Mouse (Mus musculus): ENCODE measurements at regions not wholly inside any gene's neighbourhood (a gene's known extent, or its start where the extent isn't known, plus 50 kb on each side); places are given as distances from the start of the nearest gene placed in this dataset.

DNA sequence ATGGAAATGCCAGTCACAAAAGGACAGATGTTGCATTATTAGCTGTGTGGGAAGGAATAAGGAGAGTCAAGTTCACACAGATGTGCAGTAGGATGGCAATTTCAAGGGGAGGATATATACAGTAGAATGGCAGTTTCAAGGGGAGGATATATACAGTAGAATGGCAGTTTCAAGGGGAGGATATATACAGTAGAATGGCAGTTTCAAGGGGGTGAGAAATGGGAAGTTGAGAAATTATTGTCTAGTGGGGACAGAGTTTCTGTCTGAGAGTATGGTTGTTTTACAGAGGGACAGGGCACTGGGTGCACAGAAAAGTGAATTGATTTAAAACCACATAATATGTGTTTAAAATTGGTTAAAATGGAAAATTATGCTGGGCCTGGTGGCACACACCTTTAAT lies 54.8 kb upstream of the Scel start:
- no peak overlapping the region for H3K27ac ChIP-seq (ENCODE audit: low read depth, low read length)
- no peak overlapping the region for H3K9ac ChIP-seq (ENCODE audit: low read depth, low read length)
- H3K4me2 ChIP-seq (replicated peaks; ENCODE audit: low read depth) = no peak overlapping the region
- H3K9me3 ChIP-seq (ENCODE audit: control insufficient read depth) = no peaks in the 10 kb centered on the region
- no peak for TF ChIP-seq CTCF (IDR thresholded peaks at IDR 0.05; ENCODE audit: low read depth)
- no peak for ATAC-seq
- no peaks in the 10 kb centered on the region for H3K36me3 ChIP-seq (ENCODE audit: control insufficient read depth, insufficient read depth)
- no peak overlapping the region for H3K4me3 ChIP-seq (ENCODE audit: low read depth, low read length)
- no peaks in the 10 kb centered on the region for H3K4me1 ChIP-seq (replicated peaks; ENCODE audit: control insufficient read depth, insufficient read depth, low read length)
- H3K27me3 ChIP-seq (replicated peaks; ENCODE audit: control insufficient read depth, insufficient read depth, low read length) = no peaks in the 10 kb centered on the region

DNA sequence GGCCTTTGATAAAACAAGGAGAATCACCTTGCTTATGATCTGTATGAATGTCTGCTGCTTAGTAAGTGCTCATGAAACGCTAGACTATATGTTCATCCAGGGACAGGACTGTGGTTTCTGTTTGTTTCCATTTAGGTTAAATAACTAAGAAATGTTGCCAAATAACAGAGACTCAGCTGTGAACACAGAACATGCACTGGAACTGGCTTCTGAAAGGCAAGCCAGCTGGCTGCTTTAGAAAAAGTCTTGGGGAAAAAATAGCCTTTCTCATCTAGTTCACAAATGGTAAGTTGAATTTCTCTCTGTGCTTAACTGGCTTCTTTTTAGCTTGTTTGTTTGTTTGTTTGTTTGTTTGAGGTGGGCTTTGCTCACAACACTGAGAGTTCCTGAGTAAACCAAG lies 57.0 kb upstream of the Scel start:
- Histone ChIP-seq H3K4me2 (replicated peaks; ENCODE audit: low read depth) (no peak overlapping the region), H3K36me3 (ENCODE audit: control insufficient read depth, insufficient read depth) (no peaks in the 10 kb centered on the region), H3K4me1 (replicated peaks; ENCODE audit: control insufficient read depth, insufficient read depth, low read length) (no peaks in the 10 kb centered on the region), H3K4me3 (ENCODE audit: low read depth, low read length) (no peak overlapping the region), H3K27me3 (replicated peaks; ENCODE audit: control insufficient read depth, insufficient read depth, low read length) (no peaks in the 10 kb centered on the region), H3K9ac (ENCODE audit: low read depth, low read length) (no peak overlapping the region), H3K27ac (ENCODE audit: low read depth, low read length) (no peak overlapping the region), H3K9me3 (ENCODE audit: control insufficient read depth) (no peaks in the 10 kb centered on the region)
- ATAC-seq = no peak
- TF ChIP-seq CTCF (IDR thresholded peaks at IDR 0.05; ENCODE audit: low read depth) = no peak
- 60% methylated on average over 1 of the region's 1 CpGs for WGBS

DNA sequence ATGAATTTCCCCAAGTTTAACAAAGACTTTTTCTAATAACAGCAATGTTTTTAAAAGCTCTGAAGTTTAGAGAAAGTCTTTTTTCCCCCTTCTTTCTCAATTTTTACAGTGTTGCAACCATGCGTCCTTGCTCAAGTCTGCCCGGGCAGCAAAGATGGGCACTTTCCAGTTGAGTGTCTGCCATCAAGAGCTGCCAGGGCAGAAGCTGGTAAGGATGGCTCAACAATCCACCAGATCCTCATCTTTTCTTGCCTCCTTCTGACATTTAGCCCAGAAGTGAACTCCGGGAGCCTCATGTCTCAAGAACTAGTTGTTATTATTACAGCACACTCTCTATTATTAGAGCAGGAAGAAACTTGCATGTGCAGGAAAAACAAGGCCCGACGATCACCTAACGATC lies 62.4 kb upstream of the Scel start:
- no peak for TF ChIP-seq CTCF (IDR thresholded peaks at IDR 0.05; ENCODE audit: low read depth)
- Histone ChIP-seq H3K9me3 (ENCODE audit: control insufficient read depth) (no peaks in the 10 kb centered on the region), H3K27me3 (replicated peaks; ENCODE audit: control insufficient read depth, insufficient read depth, low read length) (no peaks in the 10 kb centered on the region), H3K4me1 (replicated peaks; ENCODE audit: control insufficient read depth, insufficient read depth, low read length) (no peaks in the 10 kb centered on the region), H3K4me2 (replicated peaks; ENCODE audit: low read depth) (no peak overlapping the region), H3K4me3 (ENCODE audit: low read depth, low read length) (no peak overlapping the region), H3K27ac (ENCODE audit: low read depth, low read length) (no peak overlapping the region), H3K36me3 (ENCODE audit: control insufficient read depth, insufficient read depth) (no peaks in the 10 kb centered on the region), H3K9ac (ENCODE audit: low read depth, low read length) (no peak overlapping the region)
- 86% methylated on average over 6 of the region's 6 CpGs for WGBS
- ATAC-seq = no peak

- Histone ChIP-seq H3K36me3 (ENCODE audit: control insufficient read depth, insufficient read depth) (no peaks in the 10 kb centered on the region), H3K27me3 (replicated peaks; ENCODE audit: control insufficient read depth, insufficient read depth, low read length) (no peaks in the 10 kb centered on the region), H3K9me3 (ENCODE audit: control insufficient read depth) (no peaks in the 10 kb centered on the region), H3K4me1 (replicated peaks; ENCODE audit: control insufficient read depth, insufficient read depth, low read length) (no peaks in the 10 kb centered on the region), H3K9ac (ENCODE audit: low read depth, low read length) (no peak overlapping the region), H3K4me2 (replicated peaks; ENCODE audit: low read depth) (no peak overlapping the region), H3K27ac (ENCODE audit: low read depth, low read length) (no peak overlapping the region), H3K4me3 (ENCODE audit: low read depth, low read length) (no peak overlapping the region)
- WGBS = 63% methylated on average over 5 of the region's 5 CpGs
- no peak for TF ChIP-seq CTCF (IDR thresholded peaks at IDR 0.05; ENCODE audit: low read depth)
- no peak for ATAC-seq
Measured at GRCm38 (mm10) chr14:103449447-103449846, 63.7 kb upstream of the Scel start.

DNA sequence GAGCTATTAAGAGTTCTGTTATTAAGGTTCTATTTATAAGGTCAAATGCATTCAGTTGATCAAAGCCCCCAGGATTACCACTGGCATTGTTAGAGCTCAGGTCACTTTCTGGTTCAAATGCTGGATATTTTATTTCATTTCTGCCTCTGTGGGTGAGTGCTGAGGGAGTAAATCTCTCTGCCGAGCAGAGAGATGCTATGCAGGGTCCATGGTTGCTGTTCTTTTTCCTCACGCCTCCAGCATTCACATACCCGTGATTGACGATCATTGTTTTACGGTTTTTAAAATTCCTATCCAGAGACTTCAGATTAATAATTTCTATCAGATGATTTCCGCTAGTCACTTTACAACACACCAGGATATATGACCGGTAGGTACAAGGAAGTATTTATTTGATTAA lies 64.1 kb upstream of the Scel start:
- Histone ChIP-seq H3K4me1 (replicated peaks; ENCODE audit: control insufficient read depth, insufficient read depth, low read length) (no peaks in the 10 kb centered on the region), H3K9me3 (ENCODE audit: control insufficient read depth) (no peaks in the 10 kb centered on the region), H3K27ac (ENCODE audit: low read depth, low read length) (no peak overlapping the region), H3K4me2 (replicated peaks; ENCODE audit: low read depth) (no peak overlapping the region), H3K36me3 (ENCODE audit: control insufficient read depth, insufficient read depth) (no peaks in the 10 kb centered on the region), H3K4me3 (ENCODE audit: low read depth, low read length) (no peak overlapping the region), H3K27me3 (replicated peaks; ENCODE audit: control insufficient read depth, insufficient read depth, low read length) (no peaks in the 10 kb centered on the region), H3K9ac (ENCODE audit: low read depth, low read length) (no peak overlapping the region)
- TF ChIP-seq CTCF (IDR thresholded peaks at IDR 0.05; ENCODE audit: low read depth) = no peak
- 71% methylated on average over 7 of the region's 7 CpGs for whole genome bisulfite sequencing
- ATAC-seq = no peak

DNA sequence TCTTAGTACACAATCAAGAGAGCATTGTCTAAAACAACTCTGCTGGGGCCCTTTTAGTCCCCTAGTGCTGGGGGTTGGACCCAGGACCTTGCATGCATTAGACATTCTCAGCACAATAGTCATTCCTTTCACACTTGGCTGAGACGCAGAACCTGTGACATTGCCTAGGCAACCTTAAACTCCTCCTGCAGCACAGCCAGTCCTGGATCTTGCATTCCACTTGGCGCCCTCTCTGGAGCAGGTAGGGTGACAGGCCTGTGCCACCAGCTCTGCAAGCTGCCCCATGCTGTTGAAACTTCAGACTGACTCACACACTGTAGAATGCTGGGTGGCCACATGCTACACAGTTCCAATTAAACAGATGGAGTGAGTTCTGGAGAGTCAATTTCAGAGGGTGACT lies 66.5 kb upstream of the Scel start:
- Histone ChIP-seq H3K4me2 (replicated peaks; ENCODE audit: low read depth) (no peak overlapping the region), H3K36me3 (ENCODE audit: control insufficient read depth, insufficient read depth) (no peaks in the 10 kb centered on the region), H3K4me3 (ENCODE audit: low read depth, low read length) (no peak overlapping the region), H3K9ac (ENCODE audit: low read depth, low read length) (no peak overlapping the region), H3K27me3 (replicated peaks; ENCODE audit: control insufficient read depth, insufficient read depth, low read length) (no peaks in the 10 kb centered on the region), H3K27ac (ENCODE audit: low read depth, low read length) (no peak overlapping the region), H3K9me3 (ENCODE audit: control insufficient read depth) (no peaks in the 10 kb centered on the region), H3K4me1 (replicated peaks; ENCODE audit: control insufficient read depth, insufficient read depth, low read length) (no peaks in the 10 kb centered on the region)
- WGBS = 53% methylated on average over 2 of the region's 2 CpGs
- ATAC-seq = no peak
- no peak for TF ChIP-seq CTCF (IDR thresholded peaks at IDR 0.05; ENCODE audit: low read depth)

DNA sequence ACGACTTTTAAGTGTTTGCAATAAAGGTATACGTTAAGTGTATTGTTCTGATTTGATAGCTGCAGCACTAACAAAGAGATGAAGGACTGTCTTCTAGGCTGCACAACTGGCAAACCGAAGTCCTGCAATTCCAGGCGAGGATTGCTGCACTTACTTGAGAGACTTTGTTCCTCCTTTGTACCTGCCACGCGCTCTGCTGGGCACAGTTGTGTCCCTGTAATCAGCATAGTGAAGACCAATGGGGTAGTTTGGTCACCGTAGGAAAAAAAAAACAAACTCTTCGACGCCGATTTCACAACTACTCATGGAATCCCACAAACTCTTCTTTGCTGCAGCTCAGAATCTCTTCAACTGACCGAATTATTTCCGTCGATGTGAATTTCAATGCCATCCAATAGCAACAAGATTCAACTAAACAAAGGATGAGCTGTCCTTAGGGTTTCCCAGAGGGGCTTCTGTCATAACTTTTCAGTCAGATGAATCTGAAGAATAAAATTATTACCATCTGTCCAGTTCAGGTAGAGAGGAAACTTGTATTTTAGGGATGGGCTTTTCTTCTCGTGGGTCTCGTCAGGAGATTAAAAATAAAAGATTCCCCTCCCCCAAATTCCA lies 71.6 kb upstream of the Scel start:
- Histone ChIP-seq H3K9me3 (ENCODE audit: control insufficient read depth) (no peaks in the 10 kb centered on the region), H3K4me1 (replicated peaks; ENCODE audit: control insufficient read depth, insufficient read depth, low read length) (no peaks in the 10 kb centered on the region), H3K27ac (ENCODE audit: low read depth, low read length) (no peak overlapping the region), H3K27me3 (replicated peaks; ENCODE audit: control insufficient read depth, insufficient read depth, low read length) (no peaks in the 10 kb centered on the region), H3K9ac (ENCODE audit: low read depth, low read length) (no peak overlapping the region), H3K36me3 (ENCODE audit: control insufficient read depth, insufficient read depth) (no peaks in the 10 kb centered on the region), H3K4me3 (ENCODE audit: low read depth, low read length) (no peak overlapping the region), H3K4me2 (replicated peaks; ENCODE audit: low read depth) (no peak overlapping the region)
- TF ChIP-seq CTCF (IDR thresholded peaks at IDR 0.05; ENCODE audit: low read depth) = no peak
- WGBS = 81% methylated on average over 15 of the region's 15 CpGs
- no peak for ATAC-seq

All from intestine, postnatal 0 days (tissue).